Mouse (Mus musculus) heart, embryonic 12.5 days (tissue): ENCODE measurements at regions not wholly inside any gene's neighbourhood (a gene's known extent, or its start where the extent isn't known, plus 50 kb on each side); places are given as distances from the start of the nearest gene placed in this dataset.
"Not testable (repeated sequence)": the region's sequence is repeated elsewhere in the genome, so short reads cannot be mapped to it uniquely, and the experiment has no call there.

Experiments used
- ATAC-seq: fragments of 200-750 bp; cut with Nextera tagmentation; 2 replicates; pipeline ENCODE4 v1.8.0; 2017; ENCODE audit warnings: moderate TSS enrichment, moderate library complexity; ENCODE audit not compliant: insufficient number of reproducible peaks, low FRiP score
- H3K27ac ChIP-seq: fragments of 300-500 bp; sonication (generic); 2 replicates; pipeline ENCODE4 v1.5.1; 2016; ENCODE audit warnings: mild to moderate bottlenecking, moderate library complexity; ENCODE audit not compliant: poor library complexity, severe bottlenecking
- H3K27me3 ChIP-seq: fragments of 300-500 bp; sonication (generic); replicated peaks from 2 replicates; pipeline ENCODE4 v1.6.1; 2016; ENCODE audit warnings: mild to moderate bottlenecking, moderate library complexity
- H3K36me3 ChIP-seq: fragments of 300-500 bp; sonication (generic); 2 replicates; pipeline ENCODE4 v1.6.1; 2016; ENCODE audit warnings: mild to moderate bottlenecking, moderate library complexity
- H3K4me1 ChIP-seq: fragments of 300-500 bp; sonication (generic); replicated peaks from 2 replicates; pipeline ENCODE4 v1.6.1; 2016; ENCODE audit warnings: mild to moderate bottlenecking
- H3K4me2 ChIP-seq: fragments of 300-500 bp; sonication (generic); 2 replicates; pipeline ENCODE4 v1.6.1; 2016; ENCODE audit warnings: mild to moderate bottlenecking, moderate library complexity
- H3K4me3 ChIP-seq: fragments of 300-500 bp; sonication (generic); 2 replicates; pipeline ENCODE4 v1.5.1; 2016; ENCODE audit warnings: mild to moderate bottlenecking
- H3K9ac ChIP-seq: fragments of 300-500 bp; sonication (generic); 2 replicates; pipeline ENCODE4 v1.6.1; 2016; ENCODE audit warnings: mild to moderate bottlenecking, moderate library complexity
- H3K9me3 ChIP-seq: fragments of 300-500 bp; sonication (generic); replicated peaks from 2 replicates; pipeline ENCODE4 v1.6.1; 2016; ENCODE audit warnings: mild to moderate bottlenecking, moderate library complexity
- WGBS: fragments of 180-500 bp; shearing (Covaris S2); methylation state at CpG from one replicate; pipeline ENCODE4 v1.1.7; 2016; 5-methylcytosine and 5-hydroxymethylcytosine counted together

GRCm38 (mm10) chr6:143464907-143465537 lies 298.0 kb downstream of the Etnk1 start:
- Histone ChIP-seq H3K4me2 (no peak overlapping the region), H3K4me3 (no peak overlapping the region), H3K4me1 (no peaks in the 10 kb centered on the region), H3K9ac (no peak overlapping the region), H3K27ac (no peak overlapping the region), H3K27me3 (peaks cover 8% of the 10 kb centered on the region; the same call in 1 of the 2 replicates), H3K9me3 (no peaks in the 10 kb centered on the region), H3K36me3 (no peaks in the 10 kb centered on the region)
- 66% methylated on average over 12 of the region's 12 CpGs for WGBS
- ATAC-seq, result no peak

- H3K4me1 ChIP-seq, ATAC-seq, H3K27me3 ChIP-seq, H3K36me3 ChIP-seq, H3K9me3 ChIP-seq, H3K9ac ChIP-seq, H3K4me3 ChIP-seq, H3K27ac ChIP-seq, H3K4me2 ChIP-seq: not testable (repeated sequence)
- WGBS, result 90% methylated on average over 12 of the region's 12 CpGs
These were observed 305.7 kb downstream of the Etnk1 start for GRCm38 (mm10) chr6:143472676-143473075.

- no peak overlapping the region for H3K9ac ChIP-seq
- H3K4me1 ChIP-seq, result peaks cover 8% of the 10 kb centered on the region; the same call in 1 of the 2 replicates
- no peaks in the 10 kb centered on the region for H3K9me3 ChIP-seq
- H3K36me3 ChIP-seq, result no peaks in the 10 kb centered on the region
- H3K27me3 ChIP-seq, result no peaks in the 10 kb centered on the region
- no peak overlapping the region for H3K4me3 ChIP-seq
- no peak overlapping the region for H3K4me2 ChIP-seq
- no peak for ATAC-seq
- WGBS, result 84% methylated on average over 5 of the region's 5 CpGs
- no peak overlapping the region for H3K27ac ChIP-seq
These were observed 307.4 kb downstream of the Etnk1 start for GRCm38 (mm10) chr6:143474396-143474795.

GRCm38 (mm10) chr6:143475296-143475695 lies 308.3 kb downstream of the Etnk1 start:
- 72% methylated on average over 7 of the region's 7 CpGs for WGBS
- H3K27me3 ChIP-seq, result no peaks in the 10 kb centered on the region
- ATAC-seq, result no peak
- no peaks in the 10 kb centered on the region for H3K9me3 ChIP-seq
- H3K36me3 ChIP-seq, result no peaks in the 10 kb centered on the region
- no peak overlapping the region for H3K4me2 ChIP-seq
- no peak overlapping the region for H3K4me3 ChIP-seq
- H3K4me1 ChIP-seq, result peaks cover 8% of the 10 kb centered on the region; the same call in 1 of the 2 replicates
- H3K27ac ChIP-seq, result no peak overlapping the region
- no peak overlapping the region for H3K9ac ChIP-seq

DNA sequence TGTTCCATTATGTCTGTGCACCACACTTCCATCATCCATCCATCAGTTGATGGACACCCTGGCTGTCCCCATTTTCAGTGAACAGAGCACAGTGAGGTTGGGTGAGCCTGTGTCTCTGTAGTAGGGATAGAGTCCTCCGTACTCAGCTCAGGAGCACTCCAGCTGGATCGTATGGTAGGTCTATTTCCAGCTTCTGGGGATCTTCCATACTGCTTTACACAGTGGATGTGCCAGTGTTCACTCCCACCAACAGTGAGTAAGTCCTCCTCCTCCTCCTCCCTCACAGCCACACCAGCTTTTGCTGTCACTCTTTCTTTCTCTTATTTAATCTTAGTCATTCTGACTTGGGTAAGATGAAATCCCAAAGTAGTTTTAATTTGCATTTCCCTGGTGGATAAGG lies 310.4 kb downstream of the Etnk1 start:
- WGBS, result 77% methylated on average over 2 of the region's 2 CpGs
- ATAC-seq, result no peak
- peaks cover 8% of the 10 kb centered on the region; the same call in 1 of the 2 replicates for H3K4me1 ChIP-seq

DNA sequence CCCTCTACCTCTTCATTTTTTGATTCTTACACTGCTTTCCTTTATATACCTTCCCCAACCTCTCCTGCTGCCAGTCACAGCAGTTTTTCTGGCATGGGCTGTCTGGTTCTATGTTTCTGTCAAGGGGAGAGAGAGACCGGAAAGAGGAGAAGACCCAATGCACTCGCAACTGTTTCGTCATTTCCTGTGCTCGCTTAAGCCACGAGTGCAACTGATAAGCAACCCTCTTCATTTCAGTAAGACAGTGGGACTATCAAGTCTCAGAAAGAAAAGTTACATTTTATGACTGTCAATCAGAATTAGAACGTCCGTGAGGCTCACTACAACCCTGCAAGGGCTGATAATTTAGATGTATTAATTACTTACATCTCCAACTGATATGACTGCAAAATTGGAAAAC lies 312.2 kb downstream of the Etnk1 start:
- no peak for ATAC-seq
- Histone ChIP-seq H3K9me3 (peaks cover 4% of the 10 kb centered on the region), H3K4me1 (peaks cover 8% of the 10 kb centered on the region; the same call in 1 of the 2 replicates), H3K27me3 (no peaks in the 10 kb centered on the region), H3K4me3 (no peak overlapping the region), H3K27ac (no peak overlapping the region), H3K4me2 (no peak overlapping the region), H3K36me3 (no peaks in the 10 kb centered on the region), H3K9ac (no peak overlapping the region)
- 47% methylated on average over 7 of the region's 7 CpGs for WGBS

More for the DNA sequence above, 310.4 kb downstream of the Etnk1 start:
- no peak overlapping the region for H3K9ac ChIP-seq
- no peak overlapping the region for H3K4me2 ChIP-seq
- no peak overlapping the region for H3K4me3 ChIP-seq
- H3K9me3 ChIP-seq, result peaks cover 2% of the 10 kb centered on the region
- no peaks in the 10 kb centered on the region for H3K27me3 ChIP-seq
- H3K36me3 ChIP-seq, result no peaks in the 10 kb centered on the region
- no peak overlapping the region for H3K27ac ChIP-seq

- H3K9me3 ChIP-seq, result peaks cover 4% of the 10 kb centered on the region
- H3K36me3 ChIP-seq, result no peaks in the 10 kb centered on the region
- peaks cover 8% of the 10 kb centered on the region; the same call in 1 of the 2 replicates for H3K4me1 ChIP-seq
- no peaks in the 10 kb centered on the region for H3K27me3 ChIP-seq
- no peak overlapping the region for H3K9ac ChIP-seq
- WGBS, result 71% methylated on average over 6 of the region's 6 CpGs
- no peak for ATAC-seq
- H3K27ac ChIP-seq, result no peak overlapping the region
- H3K4me3 ChIP-seq, result no peak overlapping the region
- H3K4me2 ChIP-seq, result no peak overlapping the region
These were observed 312.8 kb downstream of the Etnk1 start for GRCm38 (mm10) chr6:143479701-143480388.

GRCm38 (mm10) chr6:143482272-143482671 lies 315.3 kb downstream of the Etnk1 start:
- ATAC-seq, result no peak
- H3K4me2 ChIP-seq, result no peak overlapping the region
- WGBS, result 75% methylated on average over 4 of the region's 4 CpGs
- H3K27ac ChIP-seq, result no peak overlapping the region
- H3K36me3 ChIP-seq, result no peaks in the 10 kb centered on the region
- peaks cover 8% of the 10 kb centered on the region; the same call in 1 of the 2 replicates for H3K4me1 ChIP-seq
- H3K4me3 ChIP-seq, result no peak overlapping the region
- H3K27me3 ChIP-seq, result no peaks in the 10 kb centered on the region
- H3K9me3 ChIP-seq, result peaks cover 4% of the 10 kb centered on the region
- no peak overlapping the region for H3K9ac ChIP-seq

- WGBS, result 87% methylated on average over 6 of the region's 6 CpGs
- Histone ChIP-seq H3K4me3 (no peak overlapping the region), H3K4me1 (peaks cover 8% of the 10 kb centered on the region; the same call in 1 of the 2 replicates), H3K9ac (no peak overlapping the region), H3K27me3 (no peaks in the 10 kb centered on the region), H3K36me3 (no peaks in the 10 kb centered on the region), H3K9me3 (peaks cover 4% of the 10 kb centered on the region), H3K4me2 (no peak overlapping the region), H3K27ac (no peak overlapping the region)
- no peak for ATAC-seq
These were observed 315.8 kb downstream of the Etnk1 start for GRCm38 (mm10) chr6:143482868-143483267.

DNA sequence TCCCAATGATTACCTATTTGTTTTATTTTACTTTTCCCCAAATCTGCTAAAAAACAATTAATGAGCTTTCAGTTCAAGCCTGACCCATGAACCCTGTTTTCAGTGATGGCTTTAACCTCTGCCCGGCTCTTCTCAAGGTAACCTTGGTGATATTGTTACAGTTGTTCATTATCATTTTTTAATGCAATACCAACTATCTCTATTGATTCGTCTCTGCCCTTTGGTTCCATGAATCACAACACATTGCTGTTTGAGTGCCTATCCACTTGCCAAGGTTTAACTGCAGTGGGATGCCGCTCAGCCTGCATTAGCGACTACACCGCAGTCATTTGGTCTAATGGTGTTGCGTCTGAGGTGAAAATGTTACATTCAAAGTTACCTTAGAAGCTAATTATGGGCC lies 317.9 kb downstream of the Etnk1 start:
- Histone ChIP-seq H3K27ac (no peak overlapping the region), H3K4me3 (no peak overlapping the region), H3K4me2 (no peak overlapping the region), H3K27me3 (no peaks in the 10 kb centered on the region), H3K9ac (no peak overlapping the region), H3K36me3 (no peaks in the 10 kb centered on the region), H3K4me1 (no peaks in the 10 kb centered on the region), H3K9me3 (peaks cover 5% of the 10 kb centered on the region)
- 90% methylated on average over 6 of the region's 6 CpGs for WGBS
- no peak for ATAC-seq

DNA sequence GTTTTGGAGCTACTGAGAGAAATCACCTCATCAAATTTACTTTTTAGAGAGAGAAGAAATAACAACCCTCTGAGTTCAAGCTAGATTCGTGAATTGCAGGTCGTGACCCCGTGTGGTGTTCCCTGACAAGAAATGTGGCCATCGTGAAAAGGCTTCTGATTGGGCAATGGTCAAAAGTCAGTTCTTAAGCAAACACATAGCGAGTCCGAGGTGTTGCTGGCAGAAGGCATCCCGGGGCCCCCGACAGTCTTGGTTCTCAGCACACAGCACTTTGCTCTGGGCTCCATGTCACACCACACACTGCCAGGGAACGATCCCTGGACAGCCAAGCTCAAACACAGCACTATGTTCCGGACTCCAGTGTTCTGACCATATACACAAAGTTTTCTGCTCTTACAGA lies 320.0 kb downstream of the Etnk1 start:
- WGBS, result 83% methylated on average over 10 of the region's 10 CpGs
- Histone ChIP-seq H3K27ac (no peak overlapping the region), H3K9ac (no peak overlapping the region), H3K4me1 (no peaks in the 10 kb centered on the region), H3K4me3 (no peak overlapping the region), H3K36me3 (no peaks in the 10 kb centered on the region), H3K27me3 (no peaks in the 10 kb centered on the region), H3K9me3 (peaks cover 7% of the 10 kb centered on the region), H3K4me2 (no peak overlapping the region)
- no peak for ATAC-seq
